Mouse (Mus musculus) E14TG2a.4 (cell line): Measurements from ENCODE around the gene Tlr6.

Experiments used
- H3K27me3 ChIP-seq: 2 replicates; pipeline ENCODE4 v1.6.1; 2014; ENCODE audit warnings: low read length, control low read depth; ENCODE audit not compliant: insufficient read depth
- H3K36me3 ChIP-seq: 2 replicates; pipeline ENCODE4 v1.6.1; 2014; ENCODE audit warnings: low read length, control low read depth; ENCODE audit not compliant: insufficient read depth
- H3K4me1 ChIP-seq: replicated peaks from 2 replicates; pipeline ENCODE4 v1.6.1; 2014; ENCODE audit warnings: low read depth, low read length, control low read depth
- H3K4me3 ChIP-seq: replicated peaks from 2 replicates; pipeline ENCODE4 v1.5.1; 2014; ENCODE audit warnings: mild to moderate bottlenecking, low read length
- H3K9me3 ChIP-seq: 2 replicates; pipeline ENCODE4 v1.6.1; 2014; ENCODE audit warnings: low read length, control low read depth
- CTCF ChIP-seq: conservative IDR thresholded peaks from 2 replicates; pipeline ENCODE4 v1.5.1; 2014; ENCODE audit warnings: low read length
- NANOG ChIP-seq: IDR thresholded peaks from 2 replicates; pipeline ENCODE4 v1.6.1; 2014; ENCODE audit warnings: borderline replicate concordance, low read length, mixed read lengths
- POU5F1 ChIP-seq: IDR thresholded peaks from 2 replicates; pipeline ENCODE4 v1.6.1; 2014; ENCODE audit warnings: low read length, borderline replicate concordance

Tlr6 gene

DNA sequence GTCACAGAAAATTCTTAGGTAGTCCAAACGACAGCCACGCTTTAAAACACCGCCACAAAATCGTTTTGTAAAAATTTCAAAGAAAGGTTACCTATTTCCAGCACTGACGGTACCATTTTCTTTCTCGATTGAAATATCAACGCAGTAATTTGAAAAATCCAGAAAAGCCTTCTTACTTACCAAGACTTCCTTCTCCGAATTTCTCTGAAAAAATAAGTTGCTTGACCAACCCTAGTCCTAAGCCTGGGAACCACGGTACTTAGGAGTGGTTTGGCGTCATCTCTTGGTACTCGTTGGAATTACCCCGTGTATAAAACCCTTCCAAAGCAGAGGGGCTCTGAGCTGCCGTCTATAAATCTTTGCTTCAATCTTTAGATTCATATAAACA lies at the start of gene Tlr6:
TSS of gene Tlr6 (minus strand) at position 255 of the 388 bp plus-strand sequence.
- TF ChIP-seq NANOG (no peak), CTCF (peak; percentile 21)
- no peaks in the 10 kb centered on the region for H3K4me1 ChIP-seq
- H3K27me3 ChIP-seq, result no peaks in the 10 kb centered on the region
- no peaks in the 10 kb centered on the region for H3K36me3 ChIP-seq
- H3K4me3 ChIP-seq, result no peak within 1 kb of the TSS
- H3K9me3 ChIP-seq, result no peaks in the 10 kb centered on the region

DNA sequence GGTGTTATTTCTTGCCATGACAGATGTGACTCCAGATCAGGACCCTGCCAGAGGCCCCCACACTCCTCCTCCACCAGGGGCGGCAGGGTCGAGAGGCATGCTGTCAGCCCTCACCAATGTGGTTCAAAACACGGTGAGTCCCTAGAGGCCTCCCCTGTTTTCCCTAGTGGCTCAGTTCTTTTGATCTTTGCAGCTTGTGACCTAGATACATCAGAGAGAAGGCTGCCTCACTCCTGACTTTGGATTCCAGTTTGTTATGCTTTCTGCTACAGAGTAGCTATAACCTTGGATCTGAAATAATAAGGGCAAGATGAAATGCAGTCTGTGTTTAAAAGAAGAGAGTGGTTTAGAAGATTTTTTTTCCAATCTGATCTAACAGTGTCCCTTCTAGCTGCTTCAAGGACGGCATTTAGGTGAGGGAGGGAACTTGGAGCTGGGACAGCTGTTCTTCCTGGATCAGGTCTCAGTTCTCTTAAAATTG lies 46.2 kb upstream of the Tlr6 start:
- H3K27me3 ChIP-seq, result no peaks in the 10 kb centered on the region; the same call in 1 of the 2 replicates
- no peak overlapping the region for H3K4me3 ChIP-seq
- H3K36me3 ChIP-seq, result no peaks in the 10 kb centered on the region
- peaks cover 19% of the 10 kb centered on the region for H3K9me3 ChIP-seq
- TF ChIP-seq CTCF (no peak), POU5F1 (no peak), NANOG (no peak)
- no peaks in the 10 kb centered on the region for H3K4me1 ChIP-seq

DNA sequence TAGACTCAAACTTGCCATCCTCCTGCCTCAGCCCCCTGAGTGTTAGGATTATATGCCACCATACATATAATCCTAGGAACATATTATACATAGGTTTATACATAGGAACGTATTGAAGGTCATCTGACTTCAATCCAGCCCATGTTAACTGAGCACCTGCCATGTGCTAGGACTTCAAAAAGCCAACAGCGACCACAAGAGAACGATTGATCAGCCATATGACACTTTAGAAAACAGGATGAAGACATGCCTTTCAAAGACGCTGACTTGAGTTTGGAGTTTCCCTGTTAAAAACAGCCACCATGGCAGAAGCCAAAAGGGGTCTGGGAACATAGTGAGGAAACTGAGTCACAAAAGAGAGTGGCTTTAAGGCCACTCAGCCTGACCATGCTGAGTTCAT lies 45.4 kb upstream of the Tlr6 start:
- Histone ChIP-seq H3K4me3 (no peak overlapping the region), H3K36me3 (no peaks in the 10 kb centered on the region), H3K27me3 (no peaks in the 10 kb centered on the region; the same call in 1 of the 2 replicates), H3K9me3 (peaks cover 11% of the 10 kb centered on the region), H3K4me1 (no peaks in the 10 kb centered on the region)
- no peak for TF ChIP-seq CTCF
- TF ChIP-seq NANOG, result no peak
- TF ChIP-seq POU5F1, result no peak

DNA sequence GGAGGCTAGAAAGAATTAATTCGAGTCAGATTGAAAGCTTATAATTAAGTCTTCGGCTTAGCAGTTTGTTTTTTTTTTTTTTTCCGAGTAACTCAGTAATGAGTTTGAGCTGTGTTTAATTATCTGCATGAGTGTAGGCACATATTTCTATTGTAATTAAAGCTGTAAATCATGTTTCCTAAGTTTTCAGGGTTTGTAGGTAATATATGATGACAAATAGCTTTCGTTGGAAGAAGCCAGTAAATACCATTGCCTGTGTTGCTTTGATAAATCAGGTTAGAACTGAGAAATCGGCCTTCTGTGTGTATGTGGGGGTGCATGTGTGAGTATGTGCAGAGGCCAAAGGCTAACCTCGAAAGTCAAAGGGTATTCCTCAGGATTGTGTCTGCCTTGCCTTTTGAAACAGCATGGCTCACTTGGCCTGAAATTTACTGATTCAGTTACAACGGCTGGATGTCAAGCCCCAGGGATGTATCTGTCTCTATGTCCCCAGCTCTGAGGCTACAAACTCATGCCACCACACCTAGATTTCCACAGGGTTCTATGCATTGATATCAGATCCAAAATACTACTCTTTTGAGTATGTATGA lies 44.1 kb upstream of the Tlr6 start:
- Histone ChIP-seq H3K36me3 (no peaks in the 10 kb centered on the region), H3K4me1 (no peaks in the 10 kb centered on the region), H3K9me3 (no peaks in the 10 kb centered on the region; the same call in 1 of the 2 replicates), H3K4me3 (no peak overlapping the region), H3K27me3 (no peaks in the 10 kb centered on the region; the same call in 1 of the 2 replicates)
- no peak for TF ChIP-seq NANOG
- no peak for TF ChIP-seq CTCF
- no peak for TF ChIP-seq POU5F1

- TF ChIP-seq CTCF (peak; percentile 31), POU5F1 (no peak), NANOG (no peak)
- H3K4me1 ChIP-seq, result no peaks in the 10 kb centered on the region
- H3K9me3 ChIP-seq, result no peaks in the 10 kb centered on the region
- no peaks in the 10 kb centered on the region; the same call in 1 of the 2 replicates for H3K27me3 ChIP-seq
- no peaks in the 10 kb centered on the region for H3K36me3 ChIP-seq
- H3K4me3 ChIP-seq, result no peak overlapping the region
Measured at GRCm38 (mm10) chr5:65002940-65003824, 43.3 kb upstream of the Tlr6 start.

GRCm38 (mm10) chr5:64995408-64995807 lies 35.5 kb upstream of the Tlr6 start:
- peaks cover 3% of the 10 kb centered on the region; the same call in 1 of the 2 replicates for H3K9me3 ChIP-seq
- H3K36me3 ChIP-seq, result no peaks in the 10 kb centered on the region
- H3K4me1 ChIP-seq, result no peaks in the 10 kb centered on the region
- H3K4me3 ChIP-seq, result no peak overlapping the region
- no peak for TF ChIP-seq CTCF
- no peak for TF ChIP-seq NANOG
- no peak for TF ChIP-seq POU5F1
- H3K27me3 ChIP-seq, result no peaks in the 10 kb centered on the region

GRCm38 (mm10) chr5:64992540-64992939 lies 32.6 kb upstream of the Tlr6 start:
- Histone ChIP-seq H3K4me1 (no peaks in the 10 kb centered on the region), H3K27me3 (no peaks in the 10 kb centered on the region), H3K4me3 (no peak overlapping the region), H3K9me3 (peaks cover under 1% of the 10 kb centered on the region; the same call in 1 of the 2 replicates), H3K36me3 (no peaks in the 10 kb centered on the region)
- TF ChIP-seq CTCF (peak; percentile 21), POU5F1 (no peak)

DNA sequence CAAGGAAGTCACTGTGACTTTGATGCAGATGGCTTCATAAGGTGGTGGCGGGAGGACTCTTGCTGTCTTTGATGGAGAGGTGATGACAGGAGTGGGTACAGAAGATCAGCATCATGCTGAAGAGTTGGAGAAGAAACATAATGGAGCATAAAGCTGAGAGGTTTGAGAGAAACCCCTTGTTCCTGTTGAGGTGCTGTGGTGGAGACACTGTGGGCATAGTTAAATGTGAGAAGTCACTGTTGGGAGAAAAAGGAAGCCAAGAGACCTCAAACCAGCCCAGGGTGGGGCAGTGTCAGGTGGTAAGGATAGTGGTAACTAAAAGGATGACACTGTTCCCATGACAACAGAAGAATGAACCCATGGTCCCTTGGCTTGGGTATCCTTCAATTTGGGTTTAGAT lies 30.0 kb upstream of the Tlr6 start:
- no peak for TF ChIP-seq POU5F1
- no peak for TF ChIP-seq NANOG
- no peak for TF ChIP-seq CTCF
- Histone ChIP-seq H3K27me3 (no peaks in the 10 kb centered on the region), H3K4me3 (no peak overlapping the region), H3K36me3 (no peaks in the 10 kb centered on the region), H3K4me1 (no peaks in the 10 kb centered on the region), H3K9me3 (no peaks in the 10 kb centered on the region)
